Mouse (Mus musculus) lung, postnatal 25 days (tissue): ENCODE results near the gene Slc2a3.
"Not testable (repeated sequence)": the region's sequence is repeated elsewhere in the genome, so short reads cannot be mapped to it uniquely, and the experiment has no call there.

Experiments
- DNase-seq: peaks from one replicate; pipeline ENCODE4 v3.0.0; 2022; ENCODE audit warnings: low spot score

The Slc2a3 gene

DNA sequence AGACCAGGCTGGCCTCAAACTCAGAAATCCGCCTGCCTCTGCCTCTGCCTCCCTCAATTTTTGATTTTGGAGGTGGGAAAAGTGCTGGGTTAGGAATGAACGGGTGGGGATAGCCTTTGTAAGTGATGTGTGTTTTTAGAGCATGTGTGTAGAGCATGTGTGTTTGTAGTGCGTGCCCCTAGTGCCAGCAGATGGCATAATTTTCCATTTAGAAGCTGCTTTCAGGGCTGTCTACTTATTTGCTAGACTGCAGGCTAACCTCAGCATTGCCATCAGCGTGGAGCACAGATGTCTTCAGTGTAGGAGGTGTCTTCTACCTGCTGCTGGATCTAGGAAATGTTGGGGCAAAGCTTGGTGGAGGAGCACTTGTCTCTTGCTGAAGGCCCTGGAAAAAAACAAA lies 92.6 kb downstream of the Slc2a3 start:
- no peak for DNase-seq

- DNase-seq = no peak
These were observed 94.2 kb downstream of the Slc2a3 start, which contains the start of gene Nanog for GRCm38 (mm10) chr6:122707036-122707800. Nanog (plus strand) TSS chr6:122707489.

GRCm38 (mm10) chr6:122706337-122706840 lies 95.1 kb downstream of the Slc2a3 start:
- no peak for DNase-seq

- DNase-seq = no peak
These were observed 97.7 kb downstream of the Slc2a3 start for GRCm38 (mm10) chr6:122703706-122704105.

GRCm38 (mm10) chr6:122703251-122703650 lies 98.2 kb downstream of the Slc2a3 start:
- no peak for DNase-seq

- peak; percentile 76 for DNase-seq
These were observed 98.8 kb downstream of the Slc2a3 start for GRCm38 (mm10) chr6:122702480-122703124.

DNA sequence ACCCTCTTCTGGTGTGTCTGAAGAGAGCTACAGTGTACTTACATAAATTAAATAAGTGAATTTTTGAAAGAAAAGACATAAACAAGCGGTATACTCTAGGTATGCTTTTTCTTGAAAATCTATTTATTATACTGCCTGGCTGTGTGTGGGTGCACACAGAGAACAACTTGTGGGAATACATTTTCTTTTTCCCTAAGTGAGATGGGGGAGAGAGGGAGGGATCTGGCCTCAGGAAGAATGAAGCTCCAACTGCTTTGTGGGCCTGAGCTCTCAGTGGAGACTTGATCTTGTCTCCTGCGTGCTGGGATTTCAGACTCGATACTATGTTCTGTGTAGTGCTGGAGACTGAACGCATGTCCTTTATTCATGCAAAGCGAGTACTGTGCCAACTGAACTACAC lies 99.6 kb downstream of the Slc2a3 start:
- no peak for DNase-seq

- DNase-seq = not testable (repeated sequence)
These were observed 101.8 kb downstream of the Slc2a3 start for GRCm38 (mm10) chr6:122699628-122700027.

DNA sequence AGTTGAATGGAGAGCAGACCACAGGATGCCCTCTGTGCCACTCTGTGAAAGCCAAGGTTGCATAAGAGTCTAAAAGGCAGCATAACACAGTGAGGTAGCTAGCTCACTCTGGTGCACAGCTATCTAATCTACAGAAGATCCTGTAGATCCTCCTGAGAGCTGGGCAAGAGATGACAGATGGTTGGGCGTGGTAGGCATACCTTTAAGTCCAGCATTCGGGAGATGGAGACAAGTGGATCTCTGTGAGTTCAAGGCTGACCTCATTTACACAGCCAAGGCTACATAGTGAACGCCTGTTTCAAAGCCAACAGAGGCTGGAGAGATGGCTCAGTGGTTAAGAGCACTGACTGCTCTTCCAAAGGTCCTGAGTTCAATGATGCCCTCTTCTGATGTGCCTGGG lies 106.0 kb downstream of the Slc2a3 start:
- no peak for DNase-seq

GRCm38 (mm10) chr6:122690082-122690481 lies 111.4 kb downstream of the Slc2a3 start:
- no peak for DNase-seq

DNA sequence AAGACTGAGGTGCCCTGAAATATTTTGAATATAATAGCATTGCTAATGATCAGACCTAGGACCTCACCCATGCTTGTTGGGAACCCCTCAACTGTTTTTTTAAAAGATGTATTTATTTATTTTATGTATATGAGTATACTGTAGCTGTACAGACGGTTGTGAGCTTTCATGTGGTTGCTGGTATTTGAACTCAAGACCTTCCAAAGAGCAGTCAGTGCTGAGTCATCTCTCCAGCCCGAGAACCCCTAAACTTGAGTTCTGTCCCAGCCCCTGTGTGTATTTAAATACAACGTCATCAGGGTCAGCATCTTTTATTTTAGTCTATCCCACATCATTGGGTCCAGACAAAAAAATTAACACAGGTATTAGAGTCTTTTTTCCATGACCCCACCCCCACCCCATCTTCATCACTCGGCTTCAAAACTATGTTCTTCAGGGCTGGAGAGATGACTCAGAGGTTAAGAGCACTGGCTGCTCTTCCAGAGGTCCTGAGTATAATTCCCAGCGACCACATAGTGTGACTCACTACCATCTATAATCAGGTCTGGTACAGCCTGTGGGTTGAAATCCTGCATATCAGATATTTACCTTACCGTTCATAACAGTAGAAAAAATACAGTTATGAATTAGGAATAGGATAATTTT lies 111.9 kb downstream of the Slc2a3 start:
- no peak for DNase-seq

GRCm38 (mm10) chr6:122686709-122687108 lies 114.7 kb downstream of the Slc2a3 start:
- DNase-seq = no peak

GRCm38 (mm10) chr6:122682646-122683045 lies 118.8 kb downstream of the Slc2a3 start:
- no peak for DNase-seq
